Mouse (Mus musculus) ES-E14 (cell line): Measurements from ENCODE around the gene Apoh. TPM values are rescaled to one million over a fixed set of nuclear protein-coding genes. Genes with fewer than 3 reads are reported as not detected.

Experiments
- DNase-seq: peaks from one replicate; pipeline ENCODE4 v3.0.0-alpha.2; 2013; ENCODE audit warnings: low read depth, low spot score
- H3K27ac ChIP-seq: 2 replicates; pipeline ENCODE4 v1.5.1; 2012; ENCODE audit warnings: low read depth, mild to moderate bottlenecking, low read length, moderate library complexity, mixed read lengths; ENCODE audit not compliant: poor library complexity, insufficient read depth, severe bottlenecking
- H3K36me3 ChIP-seq: 2 replicates; pipeline ENCODE4 v1.6.1; 2012; ENCODE audit warnings: mild to moderate bottlenecking, low read length, moderate library complexity, mixed read lengths; ENCODE audit not compliant: control insufficient read depth, poor library complexity, insufficient read depth, severe bottlenecking
- H3K4me1 ChIP-seq, 2 experiments: fragments of 150-350 bp in 1 of 2; sonication (generic) in 1 of 2; 2 replicates each; pipeline ENCODE4 v1.6.1; 2012; ENCODE audit warnings: low read length in 2 of 2, mild to moderate bottlenecking in 1 of 2, mixed read lengths in 1 of 2; ENCODE audit not compliant: control insufficient read depth in 2 of 2, insufficient read depth in 2 of 2, poor library complexity in 1 of 2
- H3K4me3 ChIP-seq, 2 experiments: fragments of 150-350 bp in 1 of 2; sonication (generic) in 1 of 2; 2 replicates each; pipeline ENCODE4 v1.5.1; 2012; ENCODE audit warnings: low read length in 2 of 2, low read depth in 1 of 2, mild to moderate bottlenecking in 1 of 2, mixed read lengths in 1 of 2; ENCODE audit not compliant: insufficient read depth in 1 of 2, poor library complexity in 1 of 2, severe bottlenecking in 1 of 2
- H3K9ac ChIP-seq: 2 replicates; pipeline ENCODE4 v1.6.1; 2012; ENCODE audit warnings: low read depth, mild to moderate bottlenecking, low read length, mixed read lengths; ENCODE audit not compliant: poor library complexity, insufficient read depth, severe bottlenecking
- H3K9me3 ChIP-seq: fragments of 150-350 bp; sonication (generic); 2 replicates; pipeline ENCODE4 v1.6.1; 2012; ENCODE audit warnings: low read depth, mild to moderate bottlenecking, low read length; ENCODE audit not compliant: control insufficient read depth, insufficient read depth
- CHD2 ChIP-seq: IDR thresholded peaks from 2 replicates; pipeline ENCODE4 v1.6.1; 2014; ENCODE audit warnings: mild to moderate bottlenecking, low read depth, low read length, inconsistent platforms
- HCFC1 ChIP-seq: IDR thresholded peaks from 2 replicates; pipeline ENCODE4 v1.6.1; 2012; ENCODE audit warnings: low read length, inconsistent platforms, borderline replicate concordance; ENCODE audit not compliant: insufficient read depth
- MAFK ChIP-seq: IDR thresholded peaks from 2 replicates; pipeline ENCODE4 v1.6.1; 2014; ENCODE audit warnings: mild to moderate bottlenecking, low read depth, low read length, inconsistent platforms; ENCODE audit not compliant: insufficient read depth
- ZC3H11A ChIP-seq: IDR thresholded peaks from 2 replicates; pipeline ENCODE4 v1.6.1; 2012; ENCODE audit warnings: low read depth, mild to moderate bottlenecking, inconsistent platforms, low read length, borderline replicate concordance
- ZNF384 ChIP-seq: IDR thresholded peaks from 2 replicates; pipeline ENCODE4 v1.6.1; 2012; ENCODE audit warnings: low read depth, low read length, inconsistent platforms
- in situ Hi-C, 2 experiments: fragments of 600-800 bp; cut with MboI; formaldehyde crosslinking; loops; one replicate each; pipeline ENCODE4 v1.15.1; 2025; ENCODE audit warnings: low sequenced_read_pairs in 2 of 2, inconsistent platforms in 1 of 2; ENCODE audit not compliant: unreplicated experiment in 2 of 2
- total RNA-seq: library from RNA; depleted of rRNA; stranded (reverse); fragments of 300-350 nt; gene quantifications from 2 replicates; pipeline ENCODE4 v1.2.3, GENCODE M21; 2012

Gene Apoh
- total RNA-seq, 1 experiment = not detected

DNA sequence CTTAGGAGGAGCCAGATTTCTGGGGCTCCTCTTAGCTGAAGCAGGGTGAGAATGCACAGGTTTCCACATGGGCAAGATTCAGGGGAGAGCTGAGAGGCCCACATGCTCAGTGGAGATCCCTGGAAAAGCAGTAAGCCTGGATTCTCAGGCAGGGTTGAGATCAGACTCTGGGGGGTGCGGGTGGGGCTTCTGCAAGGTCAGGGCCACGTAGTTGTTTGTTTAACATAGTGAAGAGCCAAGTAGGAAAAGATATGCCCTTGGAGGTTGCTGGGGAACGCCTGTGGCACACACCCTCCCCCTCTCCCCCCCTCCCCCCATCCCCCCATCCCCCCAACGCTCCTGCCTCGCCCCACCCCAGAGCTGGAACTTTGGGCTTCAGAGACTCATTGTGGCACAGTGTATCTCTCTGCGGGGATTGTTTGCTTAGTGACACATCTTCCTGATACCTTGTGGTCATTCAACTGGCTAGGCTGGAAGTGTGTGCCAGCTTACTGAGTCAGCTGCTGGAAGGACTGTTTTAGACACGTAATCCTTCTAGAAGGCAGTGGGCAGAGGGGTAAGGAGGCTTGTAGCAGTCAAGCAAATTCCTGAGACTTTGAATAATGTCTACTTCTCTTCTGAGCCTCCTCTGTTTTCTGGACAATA, 21.9 kb downstream of the Apoh start:
- H3K27ac ChIP-seq = no peak overlapping the region
- no peak overlapping the region for H3K4me3 ChIP-seq
- H3K9me3 ChIP-seq = no peaks in the 10 kb centered on the region
- H3K36me3 ChIP-seq = no peaks in the 10 kb centered on the region
- H3K4me1 ChIP-seq = peaks cover 0 to 3% of the 10 kb centered on the region in 2 experiments; a peak in 3 of 4 replicates
- H3K9ac ChIP-seq = no peak overlapping the region
- TF ChIP-seq CHD2 (no peak), ZC3H11A (no peak), MAFK (no peak), ZNF384 (no peak), HCFC1 (no peak)
- in situ Hi-C loops = no loop called here
- DNase-seq = no peak

GRCm38 (mm10) chr11:108365600-108365999, 22.4 kb downstream of the Apoh start:
- H3K36me3 ChIP-seq = no peaks in the 10 kb centered on the region
- TF ChIP-seq ZNF384 (no peak), HCFC1 (no peak), CHD2 (no peak), MAFK (no peak)

DNA sequence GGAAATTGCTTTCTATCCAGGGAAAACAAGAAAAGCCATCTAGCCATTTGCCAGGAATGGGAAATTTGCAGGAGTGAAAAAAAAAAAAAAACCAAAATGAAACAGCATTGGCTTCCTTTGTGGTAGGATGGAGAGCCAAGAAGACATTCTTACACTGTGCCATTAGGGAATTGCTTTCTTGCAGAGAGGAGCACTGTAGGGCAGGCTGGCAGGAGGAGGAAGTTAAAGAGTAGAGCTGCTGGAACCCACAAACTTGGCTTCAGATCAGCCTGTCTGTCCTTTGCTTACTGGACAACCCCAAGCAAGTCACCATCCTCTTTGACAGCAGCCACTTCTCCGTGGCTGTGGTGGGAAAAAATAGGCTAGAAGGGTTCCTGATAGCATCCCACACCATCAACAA, 23.9 kb downstream of the Apoh start:
- Histone ChIP-seq H3K4me3 (no peak overlapping the region), H3K27ac (no peak overlapping the region), H3K36me3 (no peaks in the 10 kb centered on the region), H3K4me1 (peaks cover 0 to 3% of the 10 kb centered on the region in 2 experiments; a peak in 3 of 4 replicates), H3K9ac (no peak overlapping the region), H3K9me3 (no peaks in the 10 kb centered on the region)
- TF ChIP-seq HCFC1 (no peak), CHD2 (no peak), ZNF384 (no peak), MAFK (no peak), ZC3H11A (no peak)
- DNase-seq = no peak
- in situ Hi-C loops = no loop called here

More at GRCm38 (mm10) chr11:108365600-108365999, 22.4 kb downstream of the Apoh start:
- DNase-seq = no peak
- peaks cover 0 to 3% of the 10 kb centered on the region in 2 experiments; a peak in 3 of 4 replicates for H3K4me1 ChIP-seq
- H3K9me3 ChIP-seq = no peaks in the 10 kb centered on the region
- H3K27ac ChIP-seq = no peak overlapping the region
- in situ Hi-C loops = no loop called here
- H3K4me3 ChIP-seq = no peak overlapping the region
- no peak overlapping the region for H3K9ac ChIP-seq

- in situ Hi-C loops = loop anchor here (10.0 to 25.0 kb wide), 4 partner anchors 252 to 515 kb away; no protein-coding TSS in a partner anchor
- Histone ChIP-seq H3K36me3 (no peaks in the 10 kb centered on the region), H3K9ac (no peak overlapping the region), H3K9me3 (no peaks in the 10 kb centered on the region), H3K4me1 (no peaks in the 10 kb centered on the region), H3K27ac (no peak overlapping the region), H3K4me3 (no peak overlapping the region)
- TF ChIP-seq MAFK (no peak), ZNF384 (no peak), ZC3H11A (no peak), CHD2 (no peak), HCFC1 (no peak)
- no peak for DNase-seq
Measured at GRCm38 (mm10) chr11:108376815-108377214, 33.7 kb downstream of the Apoh start.
